Mouse (Mus musculus) neural tube, embryonic 15.5 days (tissue): ENCODE data around the gene Hba-a2. TPM values are rescaled to one million over a fixed set of nuclear protein-coding genes. Genes with fewer than 3 reads are reported as not detected.
A peak's percentile ranks its signal among the peaks of the same experiment; 100 is the strongest.
"Not testable (repeated sequence)": the region's sequence is repeated elsewhere in the genome, so short reads cannot be mapped to it uniquely, and the experiment has no call there.

Experiments
- ATAC-seq: fragments of 200-750 bp; cut with Nextera tagmentation; 2 replicates; pipeline ENCODE4 v1.8.0; 2017; ENCODE audit warnings: mild to moderate bottlenecking, moderate TSS enrichment, moderate library complexity; ENCODE audit not compliant: low FRiP score
- H3K27ac ChIP-seq: fragments of 300-500 bp; sonication (generic); replicated peaks from 2 replicates; pipeline ENCODE4 v1.5.1; 2015; ENCODE audit warnings: mild to moderate bottlenecking, inconsistent platforms
- H3K27me3 ChIP-seq: fragments of 300-500 bp; sonication (generic); replicated peaks from 2 replicates; pipeline ENCODE4 v1.6.1; 2015; ENCODE audit warnings: inconsistent platforms
- H3K36me3 ChIP-seq: fragments of 300-500 bp; sonication (generic); 2 replicates; pipeline ENCODE4 v1.6.1; 2015; ENCODE audit warnings: inconsistent platforms
- H3K4me1 ChIP-seq: fragments of 300-500 bp; sonication (generic); 2 replicates; pipeline ENCODE4 v1.6.1; 2015; ENCODE audit warnings: inconsistent platforms
- H3K4me2 ChIP-seq: fragments of 300-500 bp; sonication (generic); 2 replicates; pipeline ENCODE4 v1.6.1; 2015; ENCODE audit warnings: inconsistent platforms, mild to moderate bottlenecking, moderate library complexity
- H3K4me3 ChIP-seq: fragments of 300-500 bp; sonication (generic); replicated peaks from 2 replicates; pipeline ENCODE4 v1.5.1; 2015; ENCODE audit warnings: mild to moderate bottlenecking, inconsistent platforms
- H3K9ac ChIP-seq: fragments of 300-500 bp; sonication (generic); replicated peaks from 2 replicates; pipeline ENCODE4 v1.6.1; 2015; ENCODE audit warnings: mild to moderate bottlenecking, inconsistent platforms
- H3K9me3 ChIP-seq: fragments of 300-500 bp; sonication (generic); replicated peaks from 2 replicates; pipeline ENCODE4 v1.6.1; 2016; ENCODE audit warnings: inconsistent platforms
- WGBS: fragments of 180-500 bp; shearing (Covaris S2); methylation state at CpG from one replicate; pipeline ENCODE4 v1.1.7; 2015; ENCODE audit warnings: mixed read lengths; 5-methylcytosine and 5-hydroxymethylcytosine counted together
- polyA plus RNA-seq: library from polyadenylated mRNA; unstranded; fragments of >200 nt; fragmentation: Nextera tagmentation; extraction: Ambion mirVana; gene quantifications from 2 replicates; pipeline ENCODE4 v1.2.1, GENCODE M21; 2015

Gene Hba-a2
- polyA plus RNA-seq, 1 experiment from 2014 or later = 6,998 TPM

DNA sequence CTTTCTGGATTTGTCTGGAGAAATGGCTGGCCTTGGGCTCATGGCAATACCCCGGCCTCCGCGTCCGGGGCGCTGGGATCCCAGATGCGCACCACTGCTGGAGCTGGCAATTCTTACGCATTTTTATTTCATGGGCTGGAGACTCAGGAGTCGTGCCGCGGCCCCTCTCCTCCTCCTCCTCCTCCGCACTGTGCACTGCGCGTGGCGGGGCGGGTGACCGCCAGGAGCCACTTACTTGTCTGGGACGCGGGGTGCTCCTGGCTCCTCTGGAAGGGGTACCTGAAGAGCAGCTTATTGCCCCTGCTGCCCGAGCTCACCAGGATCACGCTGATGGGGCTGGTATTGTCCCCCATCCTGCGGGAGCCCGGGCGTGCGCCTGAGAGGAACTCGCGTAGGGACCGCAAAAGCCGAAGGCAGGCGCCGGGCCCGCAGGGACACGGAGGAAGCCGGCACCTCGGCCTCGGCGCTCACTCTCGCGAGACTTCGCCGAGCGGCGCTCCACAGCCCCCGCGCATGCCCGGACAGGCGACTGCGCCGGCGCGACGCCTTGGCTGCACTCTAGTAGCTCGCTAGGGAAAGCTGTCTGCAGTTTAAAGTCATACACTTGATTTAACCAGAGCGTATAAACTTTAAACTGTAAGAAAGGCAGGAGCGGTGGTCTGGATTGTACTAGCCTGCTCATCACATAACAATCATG lies 29.0 kb upstream of the Hba-a2 start, which contains the start of gene Nprl3:
Nprl3 (minus strand) TSS at position 520 of the 697 bp plus-strand sequence.
- Histone ChIP-seq H3K9me3 (no peaks in the 10 kb centered on the region), H3K27me3 (no peaks in the 10 kb centered on the region), H3K4me1 (peaks cover 17% of the 10 kb centered on the region), H3K4me2 (peak within 1 kb of the TSS; percentile 62), H3K9ac (peak within 1 kb of the TSS; percentile 83), H3K4me3 (peak within 1 kb of the TSS; percentile 75), H3K36me3 (0 out of 2 replicates have a peak, but pooled peaks cover 2% of the 10 kb centered on the region), H3K27ac (peak within 1 kb of the TSS; percentile 93)
- under 1% methylated on average over 54 of the region's 54 CpGs for WGBS
- ATAC-seq = peak; percentile 99

DNA sequence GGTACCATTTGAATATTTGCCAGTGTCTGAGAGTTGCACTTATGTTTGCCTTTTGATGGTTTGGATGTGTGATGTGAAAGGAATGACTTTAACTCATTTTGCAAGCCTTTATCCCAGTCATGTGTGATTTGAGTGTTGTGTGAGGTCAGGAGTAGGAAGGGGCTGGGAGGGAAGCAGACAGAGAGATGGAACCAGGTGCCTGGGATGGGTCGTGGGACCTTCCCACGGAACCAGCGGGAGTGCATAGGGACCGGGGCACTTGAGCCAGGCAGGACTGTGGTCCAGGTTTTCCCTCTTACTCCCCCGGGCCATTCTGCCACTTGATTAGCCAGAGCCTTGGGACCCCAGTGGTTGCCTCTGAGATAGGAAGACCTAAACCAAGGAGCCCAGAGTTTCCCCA lies 28.3 kb upstream of the Hba-a2 start:
- H3K9ac ChIP-seq = peak overlapping the region; percentile 83
- H3K4me3 ChIP-seq = peak overlapping the region; percentile 75
- no peaks in the 10 kb centered on the region for H3K27me3 ChIP-seq
- H3K9me3 ChIP-seq = no peaks in the 10 kb centered on the region
- 21% methylated on average over 5 of the region's 5 CpGs for WGBS
- peak; percentile 49 for ATAC-seq
- no peaks in the 10 kb centered on the region for H3K36me3 ChIP-seq
- peaks cover 17% of the 10 kb centered on the region for H3K4me1 ChIP-seq
- peak overlapping the region; percentile 93 for H3K27ac ChIP-seq
- H3K4me2 ChIP-seq = peak overlapping the region; percentile 62

DNA sequence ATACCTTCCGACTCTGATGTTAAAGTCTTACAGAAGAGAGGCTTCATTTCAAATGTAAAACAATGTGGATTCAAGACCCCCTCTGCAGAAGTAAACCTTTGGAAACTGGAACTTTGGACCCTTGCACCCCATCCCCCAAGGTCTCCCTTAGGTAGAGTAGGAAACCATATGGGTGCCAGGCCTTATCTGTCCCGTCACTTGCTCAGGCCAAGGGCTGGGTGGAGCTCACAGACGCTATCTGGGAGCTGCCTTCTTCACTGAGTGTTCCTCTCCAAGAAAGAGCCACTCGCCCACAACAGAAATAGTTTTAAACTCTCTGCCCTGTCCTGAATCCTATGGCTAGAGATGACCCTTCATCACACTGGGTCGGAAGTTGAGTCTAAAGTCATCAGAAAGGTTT lies 27.3 kb upstream of the Hba-a2 start:
- no peak overlapping the region for H3K27ac ChIP-seq
- H3K27me3 ChIP-seq = no peaks in the 10 kb centered on the region
- no peak for ATAC-seq
- no peaks in the 10 kb centered on the region for H3K36me3 ChIP-seq
- no peak overlapping the region for H3K4me3 ChIP-seq
- no peak overlapping the region for H3K9ac ChIP-seq
- WGBS = 85% methylated on average over 5 of the region's 5 CpGs
- no peaks in the 10 kb centered on the region for H3K9me3 ChIP-seq
- H3K4me1 ChIP-seq = peaks cover 17% of the 10 kb centered on the region
- H3K4me2 ChIP-seq = no peak overlapping the region

DNA sequence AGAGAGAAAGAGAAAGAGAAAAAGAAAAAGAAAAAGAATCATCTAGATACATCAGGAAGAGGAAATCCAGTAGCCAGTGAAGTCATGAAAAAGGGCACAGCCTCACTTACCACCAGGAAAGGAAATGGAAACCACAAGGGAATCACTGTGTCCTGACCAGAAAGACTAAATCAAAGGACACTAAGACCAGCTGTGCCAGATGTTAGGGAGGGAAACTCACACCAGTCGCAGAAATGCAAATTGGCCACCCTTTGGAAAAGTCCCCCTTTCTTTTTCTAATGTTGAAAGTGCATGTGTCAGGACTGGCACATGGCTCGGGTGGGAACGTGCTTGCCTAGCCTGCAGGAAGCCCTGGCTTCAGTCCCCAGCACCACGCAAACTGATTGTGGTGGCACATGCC lies 25.1 kb upstream of the Hba-a2 start:
- ATAC-seq = no peak
- no peak overlapping the region for H3K9ac ChIP-seq
- H3K4me3 ChIP-seq = no peak overlapping the region
- H3K9me3 ChIP-seq = no peaks in the 10 kb centered on the region
- no peak overlapping the region for H3K27ac ChIP-seq
- peaks cover 13% of the 10 kb centered on the region for H3K4me1 ChIP-seq
- H3K27me3 ChIP-seq = 0 out of 2 replicates have a peak, but pooled peaks cover under 1% of the 10 kb centered on the region
- H3K4me2 ChIP-seq = no peak overlapping the region
- H3K36me3 ChIP-seq = no peaks in the 10 kb centered on the region
- 61% methylated on average over 4 of the region's 4 CpGs for WGBS

DNA sequence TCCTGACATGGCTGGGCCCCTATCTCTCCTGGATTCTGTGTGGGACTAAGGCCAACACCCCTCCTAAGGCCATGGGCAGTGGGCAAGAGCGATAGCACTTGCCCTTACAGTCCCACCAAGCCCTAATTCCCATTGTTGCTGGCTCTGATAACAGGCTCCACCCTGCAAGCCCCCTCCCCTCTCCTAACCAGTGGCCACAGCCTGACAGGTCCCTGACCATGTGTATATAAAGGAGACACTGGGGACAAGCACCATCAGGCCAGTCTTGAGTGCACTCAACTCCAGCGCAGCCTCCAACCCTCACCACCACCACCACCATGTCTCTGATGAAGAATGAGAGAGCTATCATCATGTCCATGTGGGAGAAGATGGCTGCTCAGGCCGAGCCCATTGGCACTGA lies 19.9 kb upstream of the Hba-a2 start, which contains the start of gene Hba-x:
Hba-x (plus strand) TSS at position 54 of the 400 bp plus-strand sequence.
- Histone ChIP-seq H3K4me1 (no peaks in the 10 kb centered on the region), H3K36me3 (no peaks in the 10 kb centered on the region), H3K9ac (no peak within 1 kb of the TSS), H3K27me3 (peaks cover 5% of the 10 kb centered on the region; the same call in 1 of the 2 replicates), H3K4me2 (no peak within 1 kb of the TSS), H3K9me3 (no peaks in the 10 kb centered on the region), H3K27ac (no peak within 1 kb of the TSS), H3K4me3 (no peak within 1 kb of the TSS)
- 81% methylated on average over 3 of the region's 3 CpGs for WGBS
- no peak for ATAC-seq

DNA sequence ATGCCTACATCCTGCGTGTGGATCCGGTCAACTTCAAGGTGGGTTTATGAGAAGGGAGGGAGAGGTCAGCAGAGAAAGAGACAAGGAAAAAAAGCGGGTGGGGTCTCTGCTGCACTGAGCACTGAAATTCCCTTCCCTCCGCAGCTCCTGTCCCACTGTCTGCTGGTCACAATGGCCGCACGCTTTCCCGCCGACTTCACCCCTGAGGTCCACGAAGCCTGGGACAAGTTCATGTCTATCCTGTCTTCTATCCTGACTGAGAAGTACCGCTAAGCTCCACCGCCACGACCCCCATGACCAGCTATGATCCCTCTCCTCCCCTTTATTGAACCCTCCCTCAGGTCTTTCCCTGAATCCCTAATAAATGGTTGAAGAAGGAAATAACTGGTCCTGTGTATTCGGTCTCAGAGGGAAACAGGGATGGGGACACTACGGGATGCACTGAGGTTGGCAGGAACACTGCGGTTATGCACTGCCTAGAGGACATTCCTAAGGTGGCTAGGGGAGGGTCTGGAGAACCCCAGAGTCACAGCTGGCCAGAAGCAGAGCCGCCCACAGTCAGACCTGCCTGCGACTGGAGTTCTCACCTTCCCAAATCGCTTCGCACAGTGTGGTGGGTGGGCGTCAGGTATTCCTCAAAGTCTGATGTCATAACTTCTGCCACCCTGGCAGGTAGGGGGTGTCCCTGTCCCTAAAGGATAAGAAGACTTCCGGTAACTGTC lies 18.4 kb upstream of the Hba-a2 start:
- no peak overlapping the region for H3K9ac ChIP-seq
- no peaks in the 10 kb centered on the region for H3K36me3 ChIP-seq
- H3K27me3 ChIP-seq = peaks cover 5% of the 10 kb centered on the region; the same call in 1 of the 2 replicates
- WGBS = 75% methylated on average over 21 of the region's 21 CpGs
- no peaks in the 10 kb centered on the region for H3K4me1 ChIP-seq
- no peak overlapping the region for H3K4me2 ChIP-seq
- no peak overlapping the region for H3K27ac ChIP-seq
- ATAC-seq = no peak
- H3K9me3 ChIP-seq = no peaks in the 10 kb centered on the region
- no peak overlapping the region for H3K4me3 ChIP-seq

DNA sequence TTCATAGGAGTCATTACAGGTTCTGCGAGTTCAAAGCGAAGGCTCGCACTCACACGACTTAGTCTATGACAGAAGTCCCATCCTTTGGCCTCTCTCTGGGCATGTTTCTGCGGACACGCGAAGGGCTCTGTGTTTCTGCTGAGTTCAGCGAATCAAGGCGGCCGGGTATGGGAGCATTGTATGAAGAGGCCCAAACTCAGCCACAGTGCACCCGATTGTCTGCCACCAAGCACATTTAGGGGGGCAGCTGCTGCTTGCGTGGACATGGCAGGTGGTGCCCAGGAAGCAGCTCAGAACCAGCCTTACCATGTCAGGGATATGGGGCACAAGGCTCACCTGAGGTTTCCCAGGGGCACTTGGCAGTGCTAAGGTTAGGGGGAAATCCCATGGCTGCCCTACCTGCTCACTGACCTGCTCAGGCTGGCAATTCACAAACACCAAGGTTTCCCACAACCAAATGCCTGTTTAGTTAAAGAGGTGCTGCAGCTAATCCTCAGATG lies 17.8 kb upstream of the Hba-a2 start:
- H3K9ac ChIP-seq = no peak overlapping the region
- no peaks in the 10 kb centered on the region for H3K36me3 ChIP-seq
- no peak overlapping the region for H3K4me2 ChIP-seq
- H3K4me1 ChIP-seq = no peaks in the 10 kb centered on the region
- ATAC-seq = no peak
- WGBS = 85% methylated on average over 12 of the region's 12 CpGs
- no peak overlapping the region for H3K27ac ChIP-seq
- H3K4me3 ChIP-seq = no peak overlapping the region
- H3K9me3 ChIP-seq = no peaks in the 10 kb centered on the region
- peaks cover 5% of the 10 kb centered on the region; the same call in 1 of the 2 replicates for H3K27me3 ChIP-seq

DNA sequence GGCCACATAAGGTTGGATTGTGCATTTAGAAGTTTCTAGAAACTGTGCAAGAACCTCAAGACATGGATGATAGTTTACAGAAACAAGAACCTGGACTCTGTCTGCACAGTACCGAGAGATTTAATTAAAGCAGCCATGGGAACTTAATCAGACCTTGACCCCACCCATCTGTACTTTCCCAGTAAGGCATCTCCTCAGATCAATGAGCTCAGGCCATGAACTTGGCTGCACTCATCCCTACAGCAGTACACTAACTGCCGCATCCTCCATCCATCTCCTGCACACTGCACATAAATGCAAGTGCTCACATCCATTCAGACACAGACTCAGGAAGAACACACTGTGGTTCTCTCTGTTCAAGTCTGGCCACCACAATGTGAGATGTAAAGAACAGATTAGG lies 15.6 kb upstream of the Hba-a2 start:
- ATAC-seq = no peak
- H3K4me1 ChIP-seq = no peaks in the 10 kb centered on the region
- no peak overlapping the region for H3K4me2 ChIP-seq
- no peak overlapping the region for H3K4me3 ChIP-seq
- H3K9me3 ChIP-seq = no peaks in the 10 kb centered on the region
- no peaks in the 10 kb centered on the region for H3K36me3 ChIP-seq
- WGBS = 80% methylated on average over 2 of the region's 2 CpGs
- H3K27me3 ChIP-seq = peaks cover 5% of the 10 kb centered on the region; the same call in 1 of the 2 replicates
- H3K9ac ChIP-seq = no peak overlapping the region
- no peak overlapping the region for H3K27ac ChIP-seq

DNA sequence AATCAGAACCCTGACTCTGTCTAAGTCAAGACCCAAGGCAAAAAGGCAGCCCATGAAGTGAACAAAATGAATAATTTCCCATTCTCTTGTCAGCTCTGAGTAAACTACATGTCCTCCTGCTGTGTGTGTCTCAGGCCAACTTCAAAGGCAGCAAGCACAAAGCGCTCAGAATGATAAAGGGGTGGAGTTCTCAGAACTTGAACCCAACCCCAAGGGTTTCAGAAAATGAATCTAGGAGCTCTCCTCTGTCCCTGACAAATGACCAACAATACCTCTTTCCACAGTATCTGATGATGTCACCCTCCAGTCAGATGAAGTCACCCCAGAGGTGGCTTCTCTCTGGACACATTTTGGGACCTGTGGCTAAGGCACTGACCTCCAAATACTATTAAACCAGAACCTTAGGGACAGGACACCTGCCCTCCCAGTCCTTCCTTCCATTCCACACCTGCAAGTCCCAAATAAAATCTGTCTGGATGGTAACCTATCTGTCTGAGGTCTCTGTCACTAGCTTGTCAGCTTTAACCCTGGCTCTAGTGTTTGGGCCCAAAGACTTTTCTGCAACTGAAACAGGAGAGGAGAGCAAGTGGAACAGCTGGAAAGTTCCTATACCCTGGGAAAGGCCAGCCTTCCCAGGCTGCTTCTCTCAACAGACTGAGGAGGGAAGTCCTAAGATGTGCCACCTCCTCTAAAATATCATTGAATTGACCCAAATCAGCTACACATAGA lies 14.7 kb upstream of the Hba-a2 start:
- peaks cover 1% of the 10 kb centered on the region; the same call in 1 of the 2 replicates for H3K27me3 ChIP-seq
- H3K4me1 ChIP-seq = no peaks in the 10 kb centered on the region
- no peak overlapping the region for H3K4me2 ChIP-seq
- H3K36me3 ChIP-seq = no peaks in the 10 kb centered on the region
- 74% methylated on average over 1 of the region's 1 CpGs for WGBS
- H3K27ac ChIP-seq = no peak overlapping the region
- no peak for ATAC-seq
- H3K9ac ChIP-seq = no peak overlapping the region
- H3K9me3 ChIP-seq = no peaks in the 10 kb centered on the region
- H3K4me3 ChIP-seq = no peak overlapping the region

DNA sequence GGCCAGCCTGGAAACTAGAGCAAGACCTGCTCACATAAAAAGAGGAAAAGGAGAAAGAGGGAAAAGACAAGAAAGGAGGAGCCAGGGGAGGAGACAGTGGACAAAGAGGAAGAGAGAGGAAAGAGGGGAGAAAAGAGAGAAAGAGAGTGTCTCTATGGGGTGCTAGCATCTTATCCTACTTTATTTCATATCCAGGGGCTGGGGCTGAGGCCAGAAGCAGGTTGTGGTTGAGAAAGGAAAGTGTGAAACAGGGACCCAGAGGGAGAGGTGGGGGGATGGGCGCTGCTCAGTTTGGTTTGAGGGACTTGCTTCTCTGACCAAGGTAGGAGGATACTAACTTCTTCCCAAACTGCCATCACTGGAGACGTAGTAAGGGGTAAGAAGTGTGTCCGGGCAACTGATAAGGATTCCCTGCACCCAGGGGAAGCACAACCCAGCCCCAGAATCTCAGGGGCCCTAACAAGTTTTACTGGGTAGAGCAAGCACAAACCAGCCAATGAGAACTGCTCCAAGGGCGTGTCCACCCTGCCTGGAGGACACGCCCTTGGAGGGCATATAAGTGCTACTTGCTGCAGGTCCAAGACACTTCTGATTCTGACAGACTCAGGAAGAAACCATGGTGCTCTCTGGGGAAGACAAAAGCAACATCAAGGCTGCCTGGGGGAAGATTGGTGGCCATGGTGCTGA lies 13.1 kb upstream of the Hba-a2 start, which contains the start of gene Hba-a1:
Hba-a1 (plus strand) TSS at position 421 of the 687 bp plus-strand sequence.
- H3K4me2 ChIP-seq, ATAC-seq, H3K27me3 ChIP-seq, H3K36me3 ChIP-seq, H3K9ac ChIP-seq, H3K27ac ChIP-seq, H3K4me3 ChIP-seq, H3K4me1 ChIP-seq, H3K9me3 ChIP-seq: not testable (repeated sequence)
- 67% methylated on average over 1 of the region's 5 CpGs for WGBS

DNA sequence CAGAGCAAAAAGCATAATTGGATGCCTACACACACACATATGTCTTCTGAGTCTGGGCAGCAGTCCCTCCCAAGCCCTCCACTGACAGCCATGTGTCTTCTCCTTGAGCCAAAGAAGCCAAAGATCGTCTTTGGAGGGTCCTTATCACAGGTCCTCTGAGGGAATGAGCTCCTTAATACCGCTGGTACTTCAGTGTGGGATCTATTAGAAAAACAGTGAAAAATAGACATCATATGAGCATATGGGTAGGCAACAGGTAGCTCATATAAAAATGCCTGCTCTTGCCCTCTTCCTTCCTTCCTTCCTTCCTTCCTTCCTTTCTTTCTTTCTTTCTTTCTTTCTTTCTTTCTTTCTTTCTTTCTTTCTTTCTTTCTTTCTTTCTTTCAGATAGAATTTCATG lies 11.7 kb upstream of the Hba-a2 start:
- ATAC-seq, H3K4me2 ChIP-seq, H3K36me3 ChIP-seq, H3K9ac ChIP-seq, H3K27ac ChIP-seq, H3K4me1 ChIP-seq, H3K4me3 ChIP-seq, H3K27me3 ChIP-seq, H3K9me3 ChIP-seq: not testable (repeated sequence)
- 72% methylated on average over 2 of the region's 2 CpGs for WGBS
